Mouse (Mus musculus) ES-Bruce4 (cell line): ENCODE results near the gene Dnajc17.

Source experiments
- CTCF ChIP-seq: IDR thresholded peaks from one replicate; pipeline ENCODE4 v1.8.1; 2011; ENCODE audit warnings: low read depth, low read length
- POLR2A ChIP-seq: IDR thresholded peaks from one replicate; pipeline ENCODE4 v1.8.1; 2011; ENCODE audit warnings: low read length; ENCODE audit not compliant: insufficient read depth

- TF ChIP-seq POLR2A: no peak
- no peak for TF ChIP-seq CTCF
Measured at GRCm38 (mm10) chr2:119242548-119242947, 34.0 kb upstream of the Dnajc17 start.
